Mouse (Mus musculus) embryo, embryonic 11 days (tissue): ENCODE measurements around the gene Eif3k.

Experiments
- DNase-seq: peaks from one replicate; pipeline ENCODE4 v3.0.0-alpha.2; 2015

Gene Eif3k

DNA sequence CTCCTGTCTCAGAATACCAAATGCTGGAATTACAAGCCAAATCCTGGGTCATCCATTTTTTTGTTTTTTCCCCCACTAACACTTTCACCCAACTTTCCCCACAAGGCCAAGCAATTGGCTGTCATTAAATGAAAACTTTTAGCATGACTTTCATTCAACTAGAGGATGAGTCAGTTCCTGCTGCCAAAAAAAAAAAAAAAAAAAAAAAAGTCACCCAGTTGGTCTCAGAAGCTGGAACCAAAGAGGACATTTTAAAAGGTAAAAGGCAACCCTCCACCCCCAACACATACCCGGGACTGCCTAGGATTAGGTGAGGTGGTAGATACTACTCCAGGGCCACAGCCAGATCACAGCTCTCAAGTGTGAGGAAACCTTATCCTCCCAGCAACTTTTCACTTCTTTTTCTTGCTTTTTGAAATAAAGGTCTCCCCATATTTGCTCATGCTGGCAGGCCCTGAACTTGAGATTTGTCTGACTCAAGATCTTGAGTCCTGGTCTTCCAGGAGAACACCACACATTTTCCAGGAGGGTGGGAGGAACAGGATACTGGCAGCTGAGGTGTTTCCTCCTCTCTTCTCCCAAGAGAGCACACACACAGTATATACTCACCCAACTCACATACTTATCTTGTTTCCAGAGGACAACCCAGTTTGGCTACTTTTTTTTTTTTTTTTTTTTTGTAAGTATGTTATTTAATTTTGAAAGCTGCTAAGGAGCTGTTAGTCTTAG, 23.5 kb downstream of the Eif3k start:
- no peak for DNase-seq

DNA sequence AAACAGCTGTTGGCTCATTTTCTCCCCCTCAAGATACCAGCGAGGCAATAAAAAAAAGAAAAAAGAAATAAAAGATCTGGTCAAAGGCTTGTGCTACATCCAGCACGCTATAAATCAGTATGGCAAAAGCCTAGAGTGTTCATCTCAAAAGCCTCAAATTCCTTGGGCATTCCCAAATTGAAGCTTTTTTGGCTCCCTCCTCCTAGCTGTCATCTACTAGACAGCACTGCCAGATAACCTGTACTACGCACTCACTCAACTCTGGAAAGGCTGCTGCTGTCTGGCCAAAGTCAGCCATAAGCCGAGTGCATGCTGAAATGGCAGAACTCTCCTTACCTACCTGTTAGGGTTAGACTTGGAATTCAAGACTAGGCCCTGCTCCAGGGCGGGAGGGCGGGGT, 24.4 kb downstream of the Eif3k start:
- DNase-seq: no peak

DNA sequence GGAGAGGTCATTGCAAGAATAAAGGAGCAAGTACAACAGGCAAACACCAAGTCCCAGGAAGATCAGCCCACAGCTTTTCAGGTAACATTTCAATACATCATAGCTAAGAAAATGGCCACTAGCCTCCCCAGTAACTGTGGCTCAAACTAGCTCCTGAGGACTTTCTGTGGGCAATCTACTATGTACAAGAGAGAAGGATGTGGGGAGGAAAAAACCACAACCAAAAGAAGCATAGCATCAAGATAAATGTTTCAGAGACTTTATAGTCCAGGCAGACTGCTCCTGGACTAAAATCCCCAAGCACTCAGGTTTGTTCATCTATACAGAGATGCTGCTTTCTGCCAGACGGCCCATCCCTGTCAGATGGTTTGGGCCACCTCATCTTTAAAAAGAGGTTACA, 25.4 kb downstream of the Eif3k start:
- DNase-seq: no peak

DNA sequence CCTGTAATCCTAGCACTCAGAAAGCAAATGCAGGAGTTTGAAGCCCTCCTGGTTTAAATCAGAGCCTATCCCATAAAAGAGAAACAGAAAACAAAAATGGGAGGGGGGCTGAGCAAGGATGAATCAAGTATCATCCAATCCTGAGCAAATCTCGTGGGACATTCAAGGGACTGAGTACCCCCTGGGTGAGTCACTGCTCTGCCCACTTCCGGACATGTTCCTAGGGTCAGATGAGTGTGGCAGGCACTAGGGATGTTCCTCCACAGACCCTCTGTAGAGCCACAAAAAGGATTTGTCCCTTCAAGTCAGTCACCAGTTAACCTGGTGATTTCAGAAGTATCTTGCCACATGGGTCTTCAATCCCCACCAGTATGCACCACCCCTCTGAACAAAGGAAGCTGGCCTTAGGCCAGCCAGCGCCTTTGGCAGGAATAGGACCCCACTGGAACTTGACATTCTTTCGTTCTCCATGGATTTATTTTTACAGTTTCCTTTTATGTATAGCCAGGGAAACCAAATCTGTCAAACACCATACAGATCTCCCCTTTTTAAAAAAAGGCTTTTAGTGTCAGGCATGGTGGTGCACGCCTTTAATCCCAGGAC, 26.3 kb downstream of the Eif3k start:
- DNase-seq: no peak

DNA sequence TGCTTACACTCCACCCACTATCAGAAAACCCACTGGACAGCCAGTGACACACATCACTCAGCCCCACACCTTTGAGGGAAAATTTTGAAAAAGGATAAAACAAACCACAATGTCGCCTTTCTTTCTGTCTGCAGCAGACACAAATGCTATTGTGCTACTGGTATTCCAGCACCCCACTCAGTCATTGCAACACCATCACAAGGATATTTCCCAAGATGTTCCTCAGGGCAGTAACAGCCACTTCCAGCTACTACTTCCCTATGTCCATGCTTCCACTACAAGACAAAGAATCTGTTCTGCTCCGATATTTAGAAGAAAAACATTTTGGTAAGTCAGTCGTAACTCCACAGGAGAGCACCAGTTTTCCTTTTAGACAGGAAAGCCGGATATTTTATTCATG, 26.9 kb downstream of the Eif3k start:
- DNase-seq: no peak

DNA sequence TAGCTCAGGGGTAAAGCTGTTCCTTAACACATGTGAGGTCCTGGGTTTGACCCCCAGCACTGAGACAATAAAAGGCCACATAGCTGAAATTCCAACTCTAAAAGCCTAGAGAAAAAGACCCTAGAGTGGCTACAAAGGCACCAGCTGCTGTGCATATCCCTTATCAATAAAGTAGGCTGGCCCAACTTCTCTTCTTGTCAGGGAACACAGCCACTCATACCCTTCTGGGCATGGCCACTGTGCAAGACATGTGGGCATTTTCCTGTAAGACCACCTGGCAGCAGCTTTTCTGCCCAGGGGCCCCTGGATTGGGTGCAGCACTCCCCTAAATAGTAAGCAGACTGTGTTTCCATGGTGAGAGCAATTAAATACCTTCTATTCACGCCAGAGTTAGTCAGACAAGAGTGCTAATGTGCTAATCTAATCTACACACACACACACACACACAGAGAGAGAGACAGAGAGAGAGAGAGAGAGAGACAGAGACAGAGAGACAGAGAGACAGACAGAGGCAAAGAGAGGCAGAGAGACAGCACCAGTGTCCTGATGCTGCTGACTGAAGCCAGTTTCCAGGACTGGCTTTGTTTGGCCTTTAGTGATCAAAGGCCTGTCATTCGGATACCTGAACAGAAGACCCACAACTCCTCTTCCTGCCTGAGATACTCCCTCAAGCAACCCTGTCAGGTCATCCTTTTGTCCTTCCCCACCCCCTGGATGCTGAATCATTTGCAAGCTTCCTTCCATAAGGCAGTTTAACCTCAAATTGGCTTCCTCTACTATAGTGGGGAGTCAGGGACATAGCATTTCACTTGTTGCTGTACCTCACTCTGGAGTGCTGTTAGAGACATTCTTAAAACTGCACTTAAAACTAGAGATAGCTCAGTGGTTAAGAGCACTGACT, 27.9 kb downstream of the Eif3k start:
- peak; percentile 66 for DNase-seq

DNA sequence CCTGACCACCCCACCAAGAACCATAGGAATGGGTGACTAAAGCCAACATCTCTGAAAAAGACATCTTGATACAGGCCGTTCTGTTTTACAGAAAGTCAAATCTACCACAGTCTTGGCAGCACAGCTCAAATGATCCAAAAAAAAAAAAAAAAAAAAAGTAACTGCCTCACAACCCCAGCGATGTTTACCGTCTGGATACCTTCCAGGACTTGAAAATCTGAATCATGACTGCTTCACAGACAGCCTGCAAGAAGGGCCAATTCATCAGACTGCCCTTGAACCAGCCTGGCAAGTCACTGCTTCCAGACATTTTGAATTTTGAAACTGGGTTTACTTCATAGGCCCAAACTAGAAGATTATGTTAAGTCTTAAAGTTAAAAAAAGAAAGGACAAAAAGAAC, 28.9 kb downstream of the Eif3k start:
- no peak for DNase-seq

DNA sequence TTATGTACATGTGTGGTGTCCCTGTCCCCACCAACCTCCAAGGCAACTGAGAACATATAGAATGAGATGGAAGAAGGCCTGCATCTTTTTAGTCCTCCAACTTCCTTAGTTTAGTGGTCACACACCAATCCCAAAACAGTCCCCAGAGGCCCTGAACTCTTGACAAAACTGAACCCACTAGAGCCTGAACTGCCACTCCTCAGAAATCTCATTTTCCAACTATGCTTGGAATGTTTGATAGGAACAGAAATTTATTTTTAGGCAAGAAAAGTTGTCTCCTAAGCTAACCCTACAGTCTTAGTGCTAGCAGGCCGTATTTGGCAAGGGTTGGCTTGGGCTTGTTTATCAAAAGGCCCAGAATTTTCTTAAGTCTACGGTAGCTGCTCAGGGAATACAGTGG, 29.9 kb downstream of the Eif3k start:
- DNase-seq: no peak

DNA sequence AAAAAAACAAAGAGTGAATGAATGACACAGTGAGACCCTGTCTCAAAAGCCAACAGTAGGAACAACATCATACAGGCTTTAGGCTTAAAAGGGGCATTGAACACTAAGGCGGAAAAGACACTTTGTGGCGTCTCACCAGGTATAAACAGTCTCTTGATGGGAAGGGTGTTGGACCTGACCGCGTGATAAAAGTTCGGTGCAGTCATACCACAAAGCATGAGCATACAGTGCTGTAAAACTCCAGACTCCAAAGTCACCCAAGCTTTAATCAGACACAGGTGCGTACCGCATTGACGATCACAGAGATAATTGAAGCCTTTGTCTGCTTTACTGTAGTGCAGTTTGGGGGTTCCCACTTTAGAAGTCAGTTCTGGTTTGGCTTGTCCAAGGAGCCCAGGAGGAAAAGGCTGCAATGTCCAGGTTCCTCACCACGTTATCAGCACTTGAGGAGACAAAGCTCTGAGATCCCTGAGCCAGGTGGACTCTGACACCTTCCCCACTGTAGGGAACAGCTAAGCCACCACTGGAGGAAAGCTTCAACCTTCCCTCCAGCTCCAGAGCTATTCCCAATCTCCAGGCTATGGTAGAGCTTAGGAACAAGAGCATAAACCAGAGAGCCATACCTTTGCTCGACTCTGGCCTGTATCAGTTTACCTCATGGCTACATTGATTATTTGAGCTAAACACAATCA, 31.2 kb downstream of the Eif3k start:
- no peak for DNase-seq

DNA sequence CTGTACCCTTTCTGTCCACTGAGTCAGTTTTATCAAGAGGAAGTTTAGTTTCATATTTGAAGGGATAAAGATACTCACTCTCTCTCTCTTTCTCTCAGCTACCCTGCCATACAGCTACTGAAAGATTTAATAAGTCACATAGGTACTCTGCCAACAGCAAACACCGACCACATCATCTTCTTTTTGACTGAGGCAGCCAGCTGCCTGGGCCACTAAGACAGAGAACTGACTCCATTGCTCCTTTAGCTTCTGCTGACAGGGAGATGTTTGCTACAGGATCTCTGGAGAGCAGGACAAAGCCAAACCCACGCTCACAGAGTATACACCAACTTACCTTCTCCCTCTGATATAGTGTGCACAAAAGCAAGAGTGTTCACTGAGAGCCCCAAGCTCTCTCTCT, 32.4 kb downstream of the Eif3k start:
- DNase-seq: no peak

DNA sequence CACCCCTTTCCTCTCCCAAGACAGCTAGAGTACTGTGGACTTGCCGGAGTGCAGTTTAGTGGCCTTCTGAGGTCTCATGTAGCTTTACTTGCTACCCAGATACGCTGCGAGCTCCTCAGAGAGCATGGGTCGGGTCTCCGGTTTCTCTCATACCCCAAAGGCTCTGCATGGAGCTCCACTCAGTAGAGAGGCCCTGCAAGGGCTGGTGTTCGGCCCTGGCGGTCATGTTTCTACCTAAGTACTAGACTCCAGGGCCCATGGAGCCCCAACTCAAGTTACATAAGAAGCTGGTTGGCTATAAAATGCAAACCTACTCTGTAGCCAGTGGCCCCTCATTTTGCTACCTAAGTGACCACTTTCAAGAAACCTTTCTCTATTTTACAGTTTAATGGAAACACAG, 32.9 kb downstream of the Eif3k start:
- no peak for DNase-seq

DNA sequence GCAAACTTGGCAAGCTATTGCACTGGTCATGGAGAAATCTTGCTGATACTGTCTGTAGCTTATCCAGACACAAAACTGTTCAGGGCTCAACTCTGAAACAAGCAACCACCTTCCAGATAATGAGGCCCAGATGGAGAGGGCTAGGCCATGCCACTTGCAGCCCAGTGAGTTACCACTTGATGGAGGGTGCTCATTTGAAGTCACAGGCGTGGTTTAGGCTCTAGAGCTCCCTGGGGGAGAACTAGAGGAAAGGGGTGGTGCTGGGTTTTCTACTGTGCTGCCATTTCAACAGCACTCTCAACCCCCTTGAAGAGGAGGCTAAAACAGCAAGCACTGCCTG, 35.4 kb downstream of the Eif3k start:
- peak; percentile 55 for DNase-seq

DNA sequence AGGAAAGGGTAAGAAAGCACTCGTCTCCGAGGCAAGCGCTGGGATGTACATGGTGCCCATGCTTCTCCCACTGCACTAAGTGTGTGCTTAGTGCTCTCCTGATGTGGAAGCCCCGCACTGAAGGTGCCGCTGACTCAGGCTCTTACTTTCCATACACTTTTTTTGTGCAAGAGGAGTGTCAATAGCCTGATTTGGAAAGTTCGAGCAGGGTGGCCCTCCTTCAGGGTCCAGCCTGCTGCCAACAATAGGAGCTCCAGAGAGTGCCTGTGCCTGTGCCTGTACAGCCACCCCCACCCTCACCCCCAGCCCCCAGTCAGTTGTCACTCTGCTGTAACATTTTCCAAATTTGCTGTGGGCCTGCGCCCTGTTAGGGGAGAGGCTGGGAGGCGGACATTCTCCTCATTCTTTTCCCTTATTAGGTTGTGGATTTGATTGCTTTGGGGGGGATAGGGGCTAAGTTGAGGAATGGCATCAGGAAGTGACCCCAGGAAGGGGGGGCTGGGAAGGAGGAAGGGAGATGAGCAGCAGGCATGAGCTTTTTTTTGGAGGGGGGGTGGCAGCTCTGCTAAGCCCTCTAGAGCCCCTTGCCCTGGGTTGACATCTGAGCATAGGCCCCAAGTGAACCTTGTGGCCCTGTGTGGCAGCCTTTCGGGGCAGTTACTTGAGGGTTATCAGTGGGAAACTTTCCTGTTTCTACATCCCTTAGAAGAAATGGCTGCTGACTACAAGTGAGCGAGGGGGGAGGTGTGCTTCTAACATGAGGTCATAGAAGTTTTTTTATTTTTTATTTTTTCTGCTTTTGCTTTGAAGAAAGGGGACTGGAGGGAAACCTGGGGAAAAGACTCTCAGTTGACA, 36.0 kb downstream of the Eif3k start:
- peak; percentile 74 for DNase-seq

DNA sequence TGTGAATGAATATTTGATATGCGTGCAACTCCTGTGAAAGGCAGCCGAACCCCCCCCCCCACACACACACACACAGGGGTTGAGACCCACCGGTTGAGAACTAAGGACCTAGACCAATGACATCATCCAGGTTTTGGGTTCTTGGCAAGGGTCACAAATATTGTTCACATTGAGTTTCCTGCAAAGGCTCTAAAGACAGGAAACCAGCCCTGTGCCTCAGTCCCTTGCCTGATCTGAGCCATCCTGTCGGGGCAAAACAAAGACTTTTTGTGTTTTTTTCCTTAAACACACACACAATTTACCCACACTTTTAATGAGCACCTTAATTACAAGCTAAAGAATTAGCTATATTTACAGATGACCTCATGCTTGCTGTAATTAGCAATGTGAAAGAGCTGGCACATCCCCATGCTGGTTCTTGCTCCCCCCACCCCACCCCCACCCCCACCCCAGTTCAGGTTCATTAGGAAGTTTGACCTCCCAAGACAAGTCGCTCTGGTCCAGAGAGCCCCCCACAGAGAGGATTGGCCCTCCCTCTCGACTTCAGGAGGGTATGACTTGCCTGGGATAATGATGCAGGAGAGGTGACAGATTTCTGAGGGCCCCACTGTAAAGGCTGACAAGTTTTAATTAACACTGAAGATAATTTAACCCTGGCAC, 36.8 kb downstream of the Eif3k start:
- no peak for DNase-seq

DNA sequence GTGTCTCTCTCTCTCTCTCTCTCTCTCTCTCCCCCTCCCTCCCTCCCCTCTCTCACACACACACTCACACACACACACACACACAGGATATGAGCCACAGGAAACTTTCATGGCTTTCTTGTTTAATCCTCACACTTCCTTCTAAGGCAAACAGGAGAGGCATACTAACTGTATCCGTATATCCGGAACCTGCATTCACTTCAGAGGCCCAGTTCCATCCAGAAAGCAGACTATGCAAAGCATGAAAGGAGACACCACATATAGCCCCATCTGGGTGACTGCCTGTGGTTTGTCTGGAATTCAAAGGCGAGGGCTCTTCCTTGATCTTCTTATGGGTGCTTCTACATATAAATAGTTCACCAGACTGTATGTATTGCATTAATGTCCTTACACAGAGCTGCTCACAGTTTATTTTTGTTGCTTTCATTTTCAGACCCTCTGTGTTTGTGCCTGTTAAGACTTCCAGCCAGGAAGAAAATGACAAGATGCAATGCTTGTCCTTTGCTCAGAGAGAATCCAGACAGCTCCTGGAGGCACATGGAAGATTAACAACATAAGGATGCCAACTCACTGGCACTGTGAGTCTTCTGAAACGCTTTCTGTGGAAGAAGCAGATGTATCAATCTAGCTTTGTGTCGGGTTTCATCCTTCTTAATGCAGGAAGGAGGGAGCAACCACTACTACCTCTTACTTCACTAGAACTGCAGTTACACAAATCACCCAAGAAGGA, 38.0 kb downstream of the Eif3k start:
- DNase-seq: no peak

DNA sequence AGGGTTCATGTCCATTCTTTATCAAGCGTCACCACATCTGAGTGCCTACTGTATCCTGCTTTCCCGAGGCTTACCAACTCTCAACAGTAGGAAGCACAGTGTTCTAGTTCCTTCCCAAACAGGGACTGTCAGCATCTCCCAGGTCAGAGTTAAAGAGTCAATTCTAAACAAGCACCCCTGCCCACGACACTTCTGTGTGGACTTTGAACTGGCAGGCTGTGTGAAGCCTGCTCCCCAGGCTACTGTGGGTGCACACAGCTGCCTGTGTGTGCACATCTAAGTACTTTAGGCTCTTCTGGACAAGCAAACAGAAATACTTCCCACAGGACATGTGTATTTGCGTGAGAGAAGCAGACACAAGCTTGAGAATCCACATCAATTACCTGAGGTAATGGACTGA, 40.1 kb downstream of the Eif3k start:
- no peak for DNase-seq

DNA sequence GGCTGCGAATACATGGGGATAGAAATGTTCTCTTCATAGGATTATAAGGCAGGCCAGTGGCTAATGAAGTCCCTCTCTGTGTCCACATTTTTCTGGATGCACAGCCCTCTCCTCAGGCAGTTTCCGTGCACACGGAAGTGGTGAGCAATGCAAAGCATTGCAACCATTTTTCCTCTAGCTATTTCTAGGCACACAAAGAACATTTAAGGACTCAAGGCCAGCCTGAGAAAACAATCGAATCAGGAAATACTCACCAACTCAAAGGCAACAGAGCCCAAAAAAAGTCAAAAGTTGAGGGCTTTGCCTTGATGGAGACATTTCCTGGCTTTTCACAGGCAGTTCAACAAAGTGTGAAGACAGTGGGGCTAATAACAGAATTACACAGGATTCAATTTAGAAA, 40.5 kb downstream of the Eif3k start:
- no peak for DNase-seq

DNA sequence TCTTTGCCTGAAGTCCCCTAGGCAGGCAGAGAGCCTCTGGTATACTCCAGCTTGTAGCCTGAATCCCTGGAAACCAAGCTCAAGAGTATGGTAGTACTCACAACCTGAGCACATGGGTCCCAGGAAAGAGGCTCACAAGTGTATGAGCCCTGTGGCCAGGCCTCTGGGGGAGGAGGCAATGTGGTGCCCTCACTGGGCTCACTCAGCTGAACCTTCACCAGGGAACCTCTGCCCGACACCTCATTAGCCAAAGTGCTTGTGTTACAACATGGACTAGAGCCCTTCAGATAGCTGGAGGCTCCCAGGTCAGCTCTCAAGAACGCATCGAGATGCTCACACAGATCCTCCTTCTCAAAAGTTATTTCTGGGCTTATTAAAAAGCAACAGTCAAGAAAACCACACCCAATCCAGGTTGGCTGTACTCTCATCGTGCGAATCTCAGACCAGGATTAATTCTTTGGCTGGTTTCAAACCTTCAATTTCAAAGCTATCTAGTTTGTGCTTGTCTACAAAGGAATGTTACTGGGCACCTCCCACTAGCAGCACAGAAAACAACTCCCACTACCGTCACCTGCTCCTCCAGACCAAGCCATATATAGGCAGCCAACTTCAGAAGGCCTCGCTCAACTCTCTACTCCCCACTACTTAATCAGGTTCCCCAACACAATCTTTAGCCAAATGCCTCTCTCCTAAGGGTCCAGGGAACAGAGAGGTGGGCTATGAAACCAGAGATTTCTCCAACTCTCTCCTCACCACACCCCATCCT, 42.1 kb downstream of the Eif3k start:
- no peak for DNase-seq

DNA sequence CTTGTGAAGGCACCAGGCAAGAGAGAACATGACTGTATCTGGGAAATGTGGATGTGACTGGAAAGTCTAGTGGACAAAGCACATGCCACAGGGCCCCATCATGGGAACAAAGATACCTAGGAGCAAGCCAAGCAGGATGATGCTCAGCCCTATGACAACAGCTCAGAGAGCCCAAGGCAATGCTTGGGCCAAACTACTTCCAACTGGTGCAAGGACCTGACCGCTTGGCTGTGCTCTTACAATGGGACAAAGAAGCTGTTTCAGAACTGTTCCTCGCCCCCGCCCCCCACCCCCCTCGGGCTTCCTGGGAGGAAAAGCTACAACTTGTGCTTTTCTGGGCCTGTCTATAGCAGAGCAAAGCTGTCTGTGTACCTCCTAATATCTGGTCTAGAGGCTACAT, 43.0 kb downstream of the Eif3k start:
- no peak for DNase-seq

DNA sequence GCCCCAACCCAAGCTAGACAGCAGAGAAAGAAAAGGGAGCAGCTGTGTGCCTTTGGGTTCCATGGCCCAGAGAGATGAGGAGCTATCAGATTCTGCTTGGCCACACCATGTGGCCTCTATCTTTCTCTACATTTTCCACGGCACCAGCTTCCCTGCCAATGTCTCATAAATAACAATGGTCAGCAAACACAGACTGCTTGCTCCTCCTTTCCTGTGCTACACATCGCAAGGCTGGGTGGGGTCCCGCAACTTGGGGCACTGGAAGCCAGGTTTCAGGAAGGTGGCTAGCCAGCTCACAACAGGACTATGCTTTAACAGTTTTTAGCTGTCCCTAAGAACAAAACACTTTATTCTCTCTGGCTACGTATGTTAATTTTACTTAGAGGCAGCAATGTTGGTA, 44.9 kb downstream of the Eif3k start:
- DNase-seq: no peak
